Mouse (Mus musculus): ENCODE results near the gene Olfr1414. TPM values are rescaled to one million over a fixed set of nuclear protein-coding genes. Genes with fewer than 3 reads are reported as not detected.

Olfr1414 gene
- total RNA-seq, 1 experiment from 2014 or later = not detected

Other genes starting within 250 kb of the Olfr1414 start
- gene Ndufa10, start 44.8 kb downstream of the Olfr1414 start, total RNA-seq (2017) = 89.5 to 119 TPM (median 89.7 TPM) in 3 replicates
- not detected in 3 replicates for gene Olfr1416, start 33.5 kb downstream of the Olfr1414 start, total RNA-seq (2017)
- not detected in 3 replicates for gene Olfr1415, start 22.6 kb downstream of the Olfr1414 start, total RNA-seq (2017)
- gene Olfr1413, start 52.7 kb upstream of the Olfr1414 start, total RNA-seq (2017) = not detected in 3 replicates
- not detected in 3 replicates for gene Olfr1412, start 67.1 kb upstream of the Olfr1414 start, total RNA-seq (2017)
- not detected in 3 replicates for gene Olfr1411, start 75.8 kb upstream of the Olfr1414 start, total RNA-seq (2017)
- not detected in 3 replicates for gene Olfr1410, start 87.1 kb upstream of the Olfr1414 start, total RNA-seq (2017)
- not detected in 3 replicates for gene Olfr12, start 99.1 kb upstream of the Olfr1414 start, total RNA-seq (2017)
- gene Cops9, start 123.3 kb upstream of the Olfr1414 start, total RNA-seq (2017) = 57.2 to 123 TPM (median 99.5 TPM) in 3 replicates
- not detected in 3 replicates for gene Otos, start 130.2 kb upstream of the Olfr1414 start, total RNA-seq (2017)

All from monocyte, adult 5-6 weeks (primary cell).